Mouse (Mus musculus) monocyte, adult 2 months (primary cell): ENCODE measurements around the gene Fnbp1.

Experiments
- DNase-seq, 2 experiments: peaks; one replicate each; pipeline ENCODE4 v3.0.0; 2022; ENCODE audit warnings: low spot score in 2 of 2, low read depth in 1 of 2

The Fnbp1 gene

GRCm38 (mm10) chr2:31151892-31152812 is 10.3 kb upstream of the Fnbp1 start, which contains the start of gene Gpr107:
Gpr107 (plus strand) TSS chr2:31152316.
- peak; percentile 34 to 61 for DNase-seq

- no peak for DNase-seq
Measured at GRCm38 (mm10) chr2:31150762-31151161, 9.0 kb upstream of the Fnbp1 start.

- DNase-seq: peak in 1 of 2 experiments; percentile 21
Measured at GRCm38 (mm10) chr2:31147054-31147453, 5.2 kb upstream of the Fnbp1 start.

- DNase-seq: no peak
Measured at GRCm38 (mm10) chr2:31144901-31145300, 3.1 kb upstream of the Fnbp1 start.

GRCm38 (mm10) chr2:31143768-31144695 is 2.2 kb upstream of the Fnbp1 start:
- no peak for DNase-seq

GRCm38 (mm10) chr2:31143326-31143725 is 1.5 kb upstream of the Fnbp1 start:
- no peak for DNase-seq

- DNase-seq: no peak
Measured at GRCm38 (mm10) chr2:31142505-31142904, 697 bp upstream of the Fnbp1 start.

GRCm38 (mm10) chr2:31141074-31141866 is 538 bp downstream of the Fnbp1 start:
- peak in 1 of 2 experiments; percentile 21 for DNase-seq

- no peak for DNase-seq
Measured at GRCm38 (mm10) chr2:31140772-31141073, 1.1 kb downstream of the Fnbp1 start.

- DNase-seq: no peak
Measured at GRCm38 (mm10) chr2:31139991-31140771, 1.6 kb downstream of the Fnbp1 start.

- DNase-seq: no peak
Measured at GRCm38 (mm10) chr2:31139174-31139632, 2.6 kb downstream of the Fnbp1 start.

- DNase-seq: no peak
Measured at GRCm38 (mm10) chr2:31137018-31137590, 4.7 kb downstream of the Fnbp1 start.

- DNase-seq: no peak
Measured at GRCm38 (mm10) chr2:31136338-31136737, 5.5 kb downstream of the Fnbp1 start.

- DNase-seq: no peak
Measured at GRCm38 (mm10) chr2:31135512-31135931, 6.3 kb downstream of the Fnbp1 start.

- DNase-seq: no peak
Measured at GRCm38 (mm10) chr2:31133981-31134380, 7.8 kb downstream of the Fnbp1 start.

- no peak for DNase-seq
Measured at GRCm38 (mm10) chr2:31132682-31133081, 9.1 kb downstream of the Fnbp1 start.

- DNase-seq: no peak
Measured at GRCm38 (mm10) chr2:31130815-31131299, 11.0 kb downstream of the Fnbp1 start.

- DNase-seq: no peak
Measured at GRCm38 (mm10) chr2:31129742-31130518, 11.9 kb downstream of the Fnbp1 start.

- DNase-seq: no peak
Measured at GRCm38 (mm10) chr2:31127899-31128298, 13.9 kb downstream of the Fnbp1 start.
